Mouse (Mus musculus) regulatory T cell (primary cell): ENCODE results near the gene Dtx3.

Experiments
- in situ Hi-C: fragments of 300-600 bp; cut with MboI, MseI; formaldehyde crosslinking; loops from one replicate; pipeline ENCODE4 v1.15.1; 2025; ENCODE audit warnings: high pct_unique_total_duplicates

Dtx3 gene

DNA sequence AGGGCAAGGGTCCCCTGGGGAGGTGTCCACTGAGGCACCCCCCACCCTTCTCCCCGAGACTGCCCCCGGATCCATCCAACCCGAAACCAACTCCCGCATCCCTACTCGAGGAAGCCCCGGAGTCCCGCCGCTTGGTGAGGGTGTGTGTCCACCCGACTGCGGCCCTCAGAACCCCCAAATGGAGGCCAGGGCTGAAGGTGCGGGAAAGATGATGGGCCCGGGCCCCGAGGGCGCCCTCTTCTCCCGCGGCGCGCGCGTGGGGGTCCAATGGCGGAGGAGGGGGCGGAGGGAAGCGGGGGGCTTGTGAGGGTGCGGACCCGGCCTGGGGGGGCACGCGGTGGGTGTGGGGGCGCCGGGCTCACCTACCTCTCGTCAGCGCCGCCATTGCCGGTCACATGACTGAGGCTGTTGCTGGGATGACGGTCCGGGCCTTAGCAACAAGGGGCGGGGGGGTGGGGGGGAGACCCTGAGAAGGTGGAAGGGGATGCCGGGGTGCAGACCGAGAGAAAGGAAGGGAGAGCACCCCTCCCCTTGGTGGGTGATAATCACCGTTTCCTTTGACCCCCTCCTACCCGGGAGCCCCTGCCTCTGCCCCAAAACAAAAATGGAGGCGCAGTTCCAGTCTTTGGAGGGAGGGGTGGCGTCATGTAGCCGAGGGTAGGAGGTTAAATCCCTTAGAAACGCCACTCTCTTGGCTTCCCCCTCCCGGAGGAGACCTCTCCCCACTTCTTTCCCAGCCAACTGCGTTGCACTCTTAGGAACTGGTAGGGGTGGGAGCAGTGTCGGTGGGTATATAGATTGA, at the start of gene Dtx3:
Gene Dtx3 (minus strand): TSS at position 401 of the 802 bp plus-strand sequence.
- in situ Hi-C loops: no loop called here

DNA sequence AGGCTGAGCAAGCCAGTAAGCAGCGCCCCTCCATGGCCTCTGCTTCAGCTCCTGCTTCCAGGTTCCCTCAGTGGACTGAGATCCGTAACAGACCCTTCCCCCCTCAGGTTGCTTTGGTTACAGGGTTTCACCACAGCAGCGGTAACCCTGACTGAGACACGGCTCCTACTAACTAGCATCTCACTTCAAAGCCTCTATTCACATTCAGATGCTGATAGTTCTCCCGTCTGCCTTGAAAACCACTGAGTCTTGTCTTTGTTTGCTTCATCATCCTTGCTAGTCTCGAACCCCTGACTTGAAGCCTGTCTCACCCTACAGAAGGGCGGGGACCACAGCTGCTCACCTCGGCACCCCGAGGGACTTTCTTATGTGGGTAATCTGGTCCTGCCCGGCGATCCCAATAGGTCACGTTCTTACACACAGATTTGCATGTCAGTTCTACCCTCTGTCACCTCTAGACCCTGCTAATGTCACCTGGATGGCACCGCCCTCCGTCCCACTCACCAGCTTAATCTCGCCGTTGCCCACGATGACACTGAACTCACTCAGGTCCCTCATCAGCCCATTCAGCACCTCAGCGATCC, 42.8 kb upstream of the Dtx3 start:
- in situ Hi-C loops: no loop called here

DNA sequence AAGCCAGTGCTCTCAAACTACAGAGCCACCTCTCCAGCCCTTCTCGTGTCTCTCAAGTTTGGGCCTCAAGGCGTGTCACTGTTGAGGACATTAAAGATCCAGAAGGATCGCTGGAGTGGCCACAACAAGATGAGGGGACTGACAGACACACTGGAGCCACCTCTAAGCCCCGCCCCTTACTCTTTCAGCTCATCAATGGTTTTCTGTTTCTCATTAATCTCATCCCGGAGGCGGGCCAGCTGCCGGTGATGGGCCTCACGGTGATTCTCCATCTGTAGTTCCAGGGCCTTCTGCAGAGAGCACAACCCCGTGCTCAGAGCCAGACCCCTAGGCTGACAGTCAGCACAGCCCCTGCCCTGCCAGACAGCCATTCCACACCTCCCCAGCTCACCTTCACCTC, 41.0 kb upstream of the Dtx3 start:
- in situ Hi-C loops: no loop called here

DNA sequence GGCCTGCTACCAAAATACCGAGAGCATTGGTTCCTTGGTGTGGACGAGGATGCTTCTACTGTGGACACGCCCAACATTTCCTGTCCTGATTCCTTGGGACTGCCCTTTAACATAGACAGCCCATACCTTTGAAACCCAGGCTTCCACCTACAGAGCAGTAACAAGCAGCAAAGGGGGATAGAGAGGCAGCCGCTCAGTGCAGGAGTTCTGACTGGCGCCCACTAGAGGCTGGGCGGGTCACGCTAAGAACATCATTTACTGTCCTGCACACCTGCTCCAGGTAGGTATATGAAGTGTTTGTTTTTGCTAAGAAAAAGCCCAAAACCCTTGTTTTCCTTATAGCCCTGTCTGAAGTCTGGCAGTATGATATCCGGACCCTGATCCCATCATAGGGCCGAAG, 37.6 kb upstream of the Dtx3 start:
- in situ Hi-C loops: no loop called here

DNA sequence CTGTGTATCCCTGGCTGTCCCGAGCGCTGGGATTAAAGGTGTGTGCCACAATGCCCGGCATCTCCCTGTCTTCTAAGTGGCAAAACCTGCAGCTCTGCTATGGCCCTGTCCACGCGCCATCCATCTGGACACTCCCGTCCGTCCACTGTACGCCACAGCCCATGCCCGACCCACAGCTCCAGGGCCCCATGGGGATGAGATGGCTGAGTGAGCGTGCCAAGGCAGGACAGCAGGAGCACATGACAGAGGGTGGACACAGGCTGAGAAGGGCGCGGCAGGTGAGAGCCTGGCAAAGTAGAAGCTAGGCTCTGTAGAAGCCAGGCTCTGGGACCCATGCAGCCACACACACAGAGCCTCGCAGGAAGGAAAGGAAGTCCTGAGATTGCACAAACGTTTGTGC, 36.2 kb upstream of the Dtx3 start:
- in situ Hi-C loops: no loop called here

DNA sequence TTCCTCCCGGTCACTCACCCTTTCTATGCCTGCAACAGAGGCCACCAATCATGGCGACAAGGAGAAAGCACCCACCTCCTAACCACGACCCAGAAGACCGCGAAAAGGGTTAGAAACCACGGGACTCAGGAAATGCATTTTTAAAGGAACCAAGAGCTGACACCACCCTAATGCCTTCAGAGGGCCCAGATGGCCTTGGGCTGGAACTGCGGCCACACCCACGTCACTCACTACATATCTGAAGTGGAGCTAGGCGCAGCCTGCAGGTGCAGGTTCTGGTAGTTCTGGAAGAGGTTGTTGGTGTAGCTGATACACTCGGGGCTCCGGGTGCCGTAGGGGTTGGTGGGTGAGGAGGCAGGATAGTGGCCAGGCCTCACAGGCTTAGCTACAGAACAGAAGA, 35.2 kb upstream of the Dtx3 start:
- in situ Hi-C loops: no loop called here

DNA sequence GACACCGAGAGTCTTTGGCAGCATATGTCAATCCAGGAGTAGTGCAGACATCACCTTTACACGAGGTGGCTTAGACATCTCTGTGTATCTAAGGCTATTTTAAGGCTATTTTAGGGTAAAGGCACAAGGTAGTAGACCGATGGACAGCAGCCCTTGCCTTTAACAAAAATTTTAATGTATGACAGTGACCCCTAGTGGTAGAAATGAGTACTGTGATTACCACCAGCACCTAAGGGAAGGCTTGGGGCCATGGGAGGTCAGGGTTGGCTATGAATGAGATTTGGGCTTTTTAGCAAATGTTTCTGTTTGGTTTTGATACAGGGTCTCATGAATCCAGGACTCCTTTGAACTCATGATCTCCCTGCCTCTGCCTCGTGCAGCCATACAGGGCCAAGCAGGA, 33.4 kb upstream of the Dtx3 start:
- in situ Hi-C loops: loop anchor here (5.0 kb wide), 1 partner anchor 107 kb away; the partner anchor contains the start of gene Os9

DNA sequence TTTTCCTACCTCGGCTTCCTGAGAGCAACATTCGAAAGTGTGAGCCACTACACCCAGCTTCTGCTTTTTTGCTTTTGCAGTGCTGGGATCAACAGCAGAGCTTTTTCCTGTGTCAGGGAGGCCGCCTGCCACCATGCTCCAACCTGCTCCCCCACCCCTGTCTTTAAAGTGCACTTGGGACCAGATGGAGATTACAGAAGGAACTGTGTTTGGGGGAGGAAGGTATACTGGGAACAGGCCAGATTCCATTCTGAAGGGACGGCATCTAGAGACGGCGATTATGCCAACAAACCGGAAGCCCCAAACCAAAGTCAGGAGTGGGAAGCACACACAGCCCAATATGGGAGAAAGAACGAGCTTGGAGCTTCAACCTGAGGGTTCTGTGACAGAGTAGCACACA, 31.6 kb upstream of the Dtx3 start:
- in situ Hi-C loops: loop anchor here (5.0 kb wide), 1 partner anchor 105 kb away; the partner anchor contains the start of gene Os9

DNA sequence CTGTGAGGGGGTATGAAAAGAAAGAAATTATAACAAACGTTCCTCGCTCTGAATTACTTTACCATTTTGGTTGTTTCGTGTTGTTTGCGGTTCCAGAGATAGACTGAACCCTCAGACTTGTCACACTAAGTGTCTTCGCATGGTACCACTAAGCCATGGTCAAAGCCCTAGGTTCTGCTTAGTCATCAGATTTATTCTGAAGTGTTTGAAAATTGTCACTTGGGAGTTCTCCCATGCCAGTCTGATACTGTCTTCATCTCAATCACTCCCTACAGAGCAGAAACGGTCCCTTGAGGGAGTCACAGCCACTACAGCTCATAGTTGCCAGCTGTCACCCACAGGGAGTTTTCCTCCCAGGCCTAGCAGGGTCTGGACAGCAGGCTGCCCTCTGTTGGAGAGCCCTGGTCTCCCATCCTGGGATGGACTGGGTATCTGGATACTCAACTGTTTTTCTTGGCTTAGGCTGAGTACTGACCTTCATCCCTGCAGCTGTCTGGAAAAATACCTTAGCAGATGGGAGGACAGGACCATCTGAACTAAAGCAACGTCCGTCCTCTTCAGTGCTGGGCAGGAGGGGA, 30.9 kb upstream of the Dtx3 start:
- in situ Hi-C loops: loop anchor here (5.0 kb wide), 1 partner anchor 104 kb away; the partner anchor contains the start of gene Os9

DNA sequence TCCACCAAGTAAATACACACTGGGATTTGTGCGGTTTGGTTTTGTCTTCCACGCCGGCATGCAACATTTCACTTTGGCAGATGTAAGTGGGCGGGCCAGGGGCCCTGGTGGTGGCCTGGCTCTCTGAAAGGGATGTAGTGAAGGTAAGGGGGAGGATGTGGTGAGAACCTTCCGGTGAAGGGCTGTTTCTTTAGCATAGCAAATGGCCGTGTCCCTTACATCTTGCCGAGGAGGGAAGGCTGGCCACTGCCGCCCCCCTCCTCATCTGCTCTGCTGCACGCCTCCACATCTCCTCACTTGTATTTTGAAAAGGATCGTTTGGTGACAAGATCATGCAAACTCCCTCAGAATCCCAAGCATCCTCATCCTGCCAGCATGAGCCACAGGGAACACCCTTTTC, 30.2 kb upstream of the Dtx3 start:
- in situ Hi-C loops: loop anchor here (5.0 kb wide), 1 partner anchor 103 kb away; the partner anchor contains the start of gene Os9

DNA sequence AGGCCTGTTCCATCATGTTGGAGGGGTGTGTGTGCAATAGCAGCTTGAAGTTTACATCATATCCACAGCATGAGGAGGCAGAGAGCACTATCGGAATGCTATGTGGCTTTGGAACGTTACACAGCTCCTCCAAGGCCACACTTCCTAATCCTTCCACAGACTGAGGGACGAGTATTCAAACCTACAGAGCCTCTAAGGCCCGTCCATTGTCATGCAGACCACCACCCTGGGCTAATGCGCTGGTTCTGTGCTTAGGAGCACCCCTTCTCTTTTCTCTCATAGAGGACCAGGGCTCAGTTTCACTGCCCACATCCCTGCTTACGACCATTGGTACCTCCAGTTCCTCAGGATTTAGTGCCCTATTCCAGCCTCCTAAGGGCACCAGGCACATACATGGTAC, 29.7 kb upstream of the Dtx3 start:
- in situ Hi-C loops: loop anchor here (5.0 kb wide), 1 partner anchor 103 kb away; the partner anchor contains the start of gene Os9

DNA sequence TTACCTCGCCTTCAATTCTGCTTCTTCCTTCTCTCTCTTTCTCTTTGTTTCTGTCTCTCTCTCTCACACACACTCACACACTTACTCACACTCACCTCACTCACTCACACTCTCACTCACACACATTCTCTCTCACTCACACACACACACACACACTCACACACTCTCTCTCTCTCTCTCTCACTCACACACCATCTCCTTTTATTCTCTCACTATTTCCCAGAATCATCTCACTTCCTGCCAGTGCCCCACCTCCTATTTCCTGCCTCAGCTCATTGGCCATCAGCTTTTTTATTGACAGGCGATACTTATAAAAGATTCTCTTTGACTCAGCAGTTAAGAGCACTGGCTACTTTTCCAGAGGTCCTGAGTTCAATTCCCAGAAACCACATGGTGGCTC, 22.8 kb upstream of the Dtx3 start:
- in situ Hi-C loops: no loop called here

DNA sequence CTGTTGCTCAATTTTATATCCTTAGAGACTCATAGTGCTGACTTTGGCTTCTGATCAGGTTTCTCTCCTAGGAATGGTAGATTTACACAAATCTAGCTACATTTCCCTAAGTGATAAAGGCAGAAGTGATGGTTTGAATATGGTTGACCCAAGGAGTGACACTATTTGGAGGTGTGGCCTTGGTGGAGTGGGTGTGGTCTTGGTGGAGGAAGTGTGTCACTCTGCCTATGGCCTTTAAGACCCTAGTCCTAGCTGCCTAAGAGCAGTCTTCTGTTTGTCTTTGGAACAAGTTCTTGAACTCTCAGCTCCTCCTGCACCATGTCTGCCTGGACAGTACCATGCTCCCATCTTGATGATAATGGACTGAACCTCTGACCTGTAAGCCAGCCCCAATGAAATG, 21.6 kb upstream of the Dtx3 start:
- in situ Hi-C loops: no loop called here

DNA sequence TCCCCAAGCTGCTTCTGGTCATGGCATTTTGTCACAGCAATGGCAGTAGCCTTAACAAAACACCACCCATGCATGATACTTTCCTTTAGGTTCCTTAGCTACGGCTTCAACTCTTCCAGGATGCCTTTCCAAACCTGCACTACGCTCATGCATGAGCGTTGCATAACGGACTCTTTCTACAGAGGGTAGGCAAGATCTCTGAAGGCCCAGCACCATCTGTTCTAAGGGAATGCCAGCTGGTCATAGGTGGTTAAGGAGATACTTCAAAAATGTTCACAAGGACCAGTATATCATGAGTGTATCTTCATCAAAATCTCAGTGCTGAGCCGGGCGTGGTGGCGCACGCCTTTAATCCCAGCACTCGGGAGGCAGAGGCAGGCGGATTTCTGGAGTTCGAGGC, 20.9 kb upstream of the Dtx3 start:
- in situ Hi-C loops: no loop called here

DNA sequence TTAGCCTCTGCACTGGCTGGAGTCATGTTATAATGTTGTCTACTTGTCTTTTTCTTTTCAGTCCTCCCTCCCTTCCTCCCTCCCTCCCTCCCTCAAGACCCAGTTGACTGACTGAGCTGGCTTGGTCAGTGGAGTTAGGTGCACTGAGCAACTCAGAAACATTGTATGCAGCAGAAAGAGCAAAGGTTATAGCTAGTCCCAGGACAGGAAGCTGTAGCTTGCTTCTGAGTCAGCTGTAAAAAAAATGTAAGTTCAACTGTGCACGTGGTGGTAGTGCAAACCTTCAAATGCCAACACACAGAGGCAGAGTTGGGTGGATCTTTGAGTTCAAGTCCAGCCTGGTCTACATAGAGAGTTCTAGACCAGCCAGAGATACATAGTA, 18.9 kb upstream of the Dtx3 start:
- in situ Hi-C loops: no loop called here

DNA sequence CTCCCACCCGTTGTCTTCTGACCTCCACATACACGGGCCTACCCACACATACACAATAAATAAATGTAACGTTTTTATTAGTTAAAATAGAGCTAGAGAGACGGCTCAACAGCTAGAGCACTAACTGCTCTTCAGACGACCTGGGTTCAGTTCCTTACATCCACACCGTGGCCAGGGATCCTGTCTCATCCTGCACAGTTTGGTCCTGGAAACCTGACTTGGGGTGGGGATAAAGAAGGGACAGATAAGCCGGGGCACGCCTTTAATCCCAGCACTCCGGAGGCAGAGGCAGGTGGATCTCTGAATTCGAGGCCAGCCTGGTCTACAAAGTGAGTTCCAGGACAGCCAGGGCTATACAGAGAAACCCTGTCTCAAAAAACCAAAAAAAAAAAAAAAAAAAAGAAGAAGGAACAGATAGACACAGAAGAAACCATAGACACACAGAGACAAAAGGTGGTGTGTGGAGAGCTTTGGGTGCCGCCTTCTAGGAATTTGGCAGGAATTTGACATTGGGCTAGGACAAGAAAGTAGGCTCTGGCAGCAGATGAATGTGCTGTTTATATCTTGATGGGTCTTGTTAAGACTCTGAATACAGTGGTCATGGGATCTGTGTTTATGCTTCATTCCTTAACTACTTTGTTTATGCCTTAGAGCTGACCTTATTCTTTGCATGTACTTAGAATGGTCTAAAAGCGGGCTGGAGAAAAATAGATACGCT, 18.3 kb upstream of the Dtx3 start:
- in situ Hi-C loops: no loop called here

DNA sequence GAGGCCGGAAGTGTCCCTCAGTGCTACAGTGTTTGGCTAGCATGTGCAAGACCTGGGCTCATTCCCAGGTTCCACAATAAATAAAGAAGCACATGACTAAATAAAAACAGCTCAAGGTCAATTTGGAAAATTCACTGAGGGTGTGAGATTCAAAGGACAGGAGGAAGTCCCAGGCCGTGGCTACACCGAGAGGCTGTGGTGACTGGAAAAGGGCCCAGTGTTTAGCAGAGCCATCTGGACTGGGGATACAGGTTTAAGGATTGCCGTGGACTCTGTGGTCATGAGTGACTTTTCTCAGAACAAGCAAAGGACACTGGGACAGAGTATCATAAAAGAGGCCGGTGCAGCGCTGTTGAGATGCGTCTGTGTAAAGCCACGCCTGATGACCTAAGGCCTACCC, 17.7 kb upstream of the Dtx3 start:
- in situ Hi-C loops: no loop called here

DNA sequence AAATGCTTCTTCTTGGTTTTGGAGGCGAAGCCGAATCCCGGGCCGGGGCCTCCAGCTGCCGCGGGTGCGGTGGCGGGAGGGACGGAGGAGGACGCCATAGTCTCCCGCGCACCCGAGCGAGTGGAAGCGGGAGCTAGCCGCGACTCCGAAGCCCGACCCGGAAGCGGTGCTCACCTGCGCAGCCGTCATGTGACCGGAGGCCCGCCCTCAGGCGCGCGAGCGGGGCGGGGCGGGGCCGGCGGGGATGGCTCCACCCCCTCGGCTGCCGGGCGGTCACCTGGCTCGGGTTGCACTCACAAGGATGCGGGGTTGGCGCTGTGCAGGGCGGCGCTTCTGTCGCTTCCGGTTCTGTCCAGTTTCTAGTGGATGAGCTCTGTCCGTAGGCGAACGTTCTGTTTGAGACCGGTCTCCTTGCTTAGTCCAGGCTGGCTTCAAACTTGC, 15.9 kb upstream of the Dtx3 start, which contains the start of gene Pip4k2c:
Gene Pip4k2c (minus strand): TSS at position 172 of the 441 bp plus-strand sequence.
- in situ Hi-C loops: no loop called here

DNA sequence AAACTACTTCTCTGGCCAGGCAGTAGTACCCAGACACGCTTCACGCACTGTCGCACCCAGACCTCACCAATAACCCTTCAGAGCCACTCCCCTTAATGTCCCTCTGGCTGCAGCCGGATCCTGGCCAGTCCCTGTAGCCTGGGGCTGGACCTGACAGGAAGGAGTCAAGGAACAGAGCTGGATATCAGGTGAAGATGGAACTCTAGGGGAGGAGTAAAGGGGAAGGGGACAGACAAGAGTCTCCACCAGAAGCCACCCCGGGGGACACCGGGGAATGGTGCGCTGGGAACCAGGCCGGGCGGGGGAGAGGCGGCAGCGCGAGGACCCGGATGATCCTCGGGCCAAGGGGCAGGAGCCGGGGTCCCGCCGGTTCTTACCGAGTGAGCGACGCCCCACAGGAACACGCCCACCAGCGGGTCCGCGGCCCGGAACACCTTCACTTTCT, 15.5 kb upstream of the Dtx3 start:
- in situ Hi-C loops: no loop called here

DNA sequence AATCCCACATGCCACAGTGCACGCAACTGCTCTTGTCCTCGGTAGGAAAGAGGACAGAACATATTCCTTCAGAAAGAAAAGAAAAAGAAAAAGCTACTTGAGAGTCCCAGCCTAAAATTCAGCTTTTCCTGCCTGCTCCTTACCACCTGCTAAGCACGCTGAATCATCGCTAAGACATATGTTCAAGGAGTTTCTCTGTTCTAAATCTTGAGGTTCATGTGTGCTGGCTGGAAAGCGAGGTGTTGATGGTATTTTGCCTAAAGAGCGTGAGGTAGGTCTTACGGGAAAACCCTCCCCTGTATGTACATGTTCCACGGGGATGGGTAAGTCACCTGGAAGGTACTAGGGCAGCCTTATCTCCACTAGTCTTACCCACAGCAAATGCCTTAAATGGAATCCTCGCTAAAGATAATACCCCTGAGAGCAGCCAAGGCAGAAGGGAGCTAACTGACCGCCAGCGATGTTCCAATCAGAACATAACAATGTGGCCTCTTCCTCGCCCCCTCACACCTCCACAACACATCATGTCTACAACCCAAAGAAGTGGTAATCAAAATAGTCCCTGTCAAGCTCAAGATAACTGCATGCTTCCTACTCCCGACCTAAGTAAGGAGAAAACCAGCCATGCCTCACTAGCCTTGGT, 14.5 kb upstream of the Dtx3 start:
- in situ Hi-C loops: no loop called here

DNA sequence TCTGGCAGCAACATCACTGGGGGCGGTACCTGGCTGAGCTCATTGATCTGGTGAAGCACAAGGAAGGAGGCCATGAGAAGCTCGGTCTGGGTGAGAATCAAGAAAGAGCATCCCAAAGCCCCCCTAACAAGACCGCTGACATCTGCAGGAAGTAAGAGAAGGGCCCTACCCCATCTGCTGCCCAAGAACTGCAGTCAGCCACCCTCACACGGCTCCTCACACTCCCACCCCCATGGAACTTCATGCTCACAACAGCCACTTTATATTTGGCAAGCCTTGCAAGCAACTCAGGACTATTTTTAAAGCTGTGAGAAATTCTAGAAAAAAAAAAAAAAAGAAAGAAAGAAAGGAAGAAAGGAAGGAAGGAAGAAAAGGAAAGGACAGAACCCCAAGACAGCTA, 13.4 kb upstream of the Dtx3 start:
- in situ Hi-C loops: no loop called here
